Mouse (Mus musculus): ENCODE measurements at regions not wholly inside any gene's neighbourhood (a gene's known extent, or its start where the extent isn't known, plus 50 kb on each side); places are given as distances from the start of the nearest gene placed in this dataset.

MicroRNA genes in the stretch of these regions (microRNA counts, 519-probe panel; counts per million panel counts)
- 3,553 counts per million, percentile 33 among the panel's probes with 10 or more counts for microRNA mmu-miR-221
- 2,133 counts per million, percentile 8 among the panel's probes with 10 or more counts for microRNA mmu-miR-222

Small RNA genes lying in the stretch of these regions (microRNA-seq; reads per million reads assigned to microRNA genes)
- gene Mir221 (252 reads per million, percentile 69 among the genes with 10 or more reads in this experiment), gene Mir222 (94.5 reads per million, percentile 57 among the genes with 10 or more reads in this experiment)

All from forebrain, embryonic 14.5 days (tissue).